Mouse (Mus musculus) left cerebral cortex, postnatal 10 days (tissue): ENCODE data around the gene 1700010B08Rik. TPM values are rescaled to one million over a fixed set of nuclear protein-coding genes. Genes with fewer than 3 reads are reported as not detected.
A peak's percentile ranks its signal among the peaks of the same experiment; 100 is the strongest.
"Not testable (repeated sequence)": the region's sequence is repeated elsewhere in the genome, so short reads cannot be mapped to it uniquely, and the experiment has no call there.

ENCODE experiments used
- DNase-seq, 2 experiments: peaks; one replicate each; pipeline ENCODE4 v3.0.0; 2021 to 2022; ENCODE audit warnings: low spot score in 2 of 2, mixed read lengths in 1 of 2; ENCODE audit errors: extremely low spot score in 1 of 2
- intact Hi-C: fragments of 180-260 bp; cut with DNase I; formaldehyde crosslinking; loops from one replicate; pipeline ENCODE4 v1.15.1; 2025
- total RNA-seq, 2 experiments: library from RNA; stranded (reverse); gene quantifications; 2 replicates each; pipeline ENCODE4 v1.2.3; 2021

Gene 1700010B08Rik
- not detected for total RNA-seq

DNA sequence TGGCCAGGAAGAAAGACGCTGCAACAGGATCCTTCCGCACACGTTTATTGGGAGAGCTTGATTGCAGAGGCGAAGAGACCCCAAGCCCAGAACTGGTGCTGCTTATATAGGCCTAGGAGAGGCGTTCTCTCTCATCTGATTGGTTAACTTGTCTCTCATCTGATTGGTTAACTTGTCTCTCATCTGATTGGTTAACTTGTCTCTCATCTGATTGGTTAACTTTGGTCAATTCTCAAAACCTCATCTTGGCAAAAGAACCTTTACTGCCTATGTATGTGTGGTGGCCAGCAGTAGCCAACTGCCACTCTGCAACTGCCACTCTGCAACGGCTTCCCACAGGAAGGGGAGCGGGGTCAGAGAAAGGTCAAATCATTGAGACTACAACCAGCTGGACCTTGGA, at the start of gene 1700010B08Rik:
TSS of gene 1700010B08Rik (plus strand) at position 301 of the 400 bp plus-strand sequence.
- intact Hi-C loops, DNase-seq: not testable (repeated sequence)

DNA sequence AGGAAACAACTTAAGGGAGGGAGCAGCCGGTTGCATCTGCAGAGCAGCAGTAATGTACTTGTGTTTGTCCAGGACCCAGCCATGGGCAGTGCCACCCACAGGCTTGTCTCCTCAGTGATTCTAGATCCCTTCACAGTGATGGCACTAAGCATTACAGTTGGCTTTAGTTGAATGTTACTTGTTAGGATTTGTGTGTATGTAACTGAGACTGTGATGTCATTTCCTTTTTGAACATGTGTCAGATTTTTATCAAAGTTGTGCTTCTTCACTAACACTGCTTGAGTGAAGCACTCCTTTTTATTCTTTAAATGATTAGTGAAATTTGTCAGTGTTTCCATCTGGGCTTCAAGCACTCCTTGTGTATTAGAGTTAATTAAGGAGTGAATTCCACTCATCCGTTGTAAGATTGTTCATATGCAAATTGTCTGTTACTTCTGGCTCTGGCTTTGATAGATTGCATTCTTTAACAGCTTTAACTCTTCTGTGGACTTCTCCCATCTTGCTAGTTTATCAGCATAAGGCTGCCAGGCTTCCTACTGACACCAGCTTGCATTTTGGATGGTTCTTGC, 46.8 kb upstream of the 1700010B08Rik start:
- no peak for DNase-seq
- intact Hi-C loops = no loop called here

DNA sequence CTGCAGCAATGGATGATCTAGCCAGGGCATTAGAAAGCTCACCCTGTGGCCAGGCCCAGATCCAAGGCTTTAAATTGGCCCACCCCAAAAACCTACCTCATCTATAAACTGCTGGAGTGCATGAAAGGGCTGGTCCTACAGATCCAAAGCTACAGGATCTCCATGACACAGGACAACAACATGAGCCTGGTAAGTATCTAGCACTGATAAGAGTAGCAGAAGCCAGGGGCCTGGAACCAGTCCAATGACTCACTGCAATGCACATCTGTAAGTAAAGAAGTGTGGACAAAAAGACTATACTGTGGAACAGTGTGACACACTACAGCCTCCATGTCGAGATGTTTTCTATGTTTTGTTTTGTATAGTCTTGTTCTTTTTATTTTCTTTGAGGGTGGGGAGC, 45.7 kb upstream of the 1700010B08Rik start:
- intact Hi-C loops = no loop called here
- DNase-seq = no peak

DNA sequence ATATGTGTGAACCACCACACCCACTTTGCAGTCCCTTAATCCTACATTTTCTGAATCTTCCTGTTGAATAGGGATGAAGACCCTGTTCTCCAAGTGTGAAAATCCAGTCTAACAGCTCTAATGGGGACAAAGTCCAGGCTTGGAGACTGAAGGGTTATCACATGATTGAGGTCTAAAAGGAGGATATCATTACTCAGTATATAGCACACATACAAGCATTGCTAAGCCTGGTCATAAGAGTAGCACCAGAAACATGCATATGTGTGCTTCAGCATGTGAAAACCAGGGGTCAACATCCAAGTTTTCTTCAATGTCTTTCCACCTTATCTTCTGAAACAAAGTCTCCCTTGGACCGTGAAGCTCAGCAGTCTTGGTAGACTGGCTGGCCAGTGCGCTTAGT, 40.6 kb upstream of the 1700010B08Rik start:
- intact Hi-C loops = no loop called here
- DNase-seq = no peak

DNA sequence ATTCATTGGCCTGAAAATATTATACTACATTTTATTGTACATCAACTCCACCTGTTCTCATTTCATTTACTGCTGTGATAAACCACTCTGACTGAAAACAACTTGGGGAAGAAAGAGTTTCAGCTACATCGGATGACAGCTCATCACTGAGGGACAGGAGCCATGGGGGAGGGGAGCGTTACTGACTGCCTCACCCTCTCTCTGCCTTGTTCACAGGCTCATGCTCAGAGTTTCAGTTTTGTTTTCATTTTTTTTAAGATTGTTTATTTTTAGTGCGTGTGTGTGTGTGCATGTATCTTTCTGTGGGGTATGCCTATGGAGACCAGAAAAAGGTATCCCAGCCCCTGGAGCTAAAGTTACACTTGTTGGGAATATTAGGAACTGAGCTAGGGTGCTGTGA, 40.0 kb upstream of the 1700010B08Rik start:
- intact Hi-C loops = no loop called here
- DNase-seq = no peak

DNA sequence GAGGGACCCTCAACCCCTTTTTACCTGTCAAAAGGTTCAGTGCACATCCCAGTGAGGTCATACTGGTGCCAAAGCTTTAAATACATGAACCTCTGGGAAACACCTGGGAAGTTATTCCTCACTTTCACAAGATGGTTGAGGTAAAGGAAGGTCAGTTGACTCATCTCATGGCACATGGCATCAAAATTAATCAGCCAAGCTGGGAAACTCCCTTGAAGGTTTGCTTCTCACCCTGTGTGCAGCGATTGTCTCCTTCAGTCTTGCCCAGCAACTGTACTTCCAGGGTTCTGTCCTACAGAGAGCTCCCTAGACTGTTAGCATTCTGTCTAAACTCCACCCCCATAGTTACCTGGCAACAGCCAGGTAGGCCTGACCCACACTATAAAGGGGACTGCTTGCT, 39.1 kb upstream of the 1700010B08Rik start:
- intact Hi-C loops = no loop called here
- DNase-seq = no peak

DNA sequence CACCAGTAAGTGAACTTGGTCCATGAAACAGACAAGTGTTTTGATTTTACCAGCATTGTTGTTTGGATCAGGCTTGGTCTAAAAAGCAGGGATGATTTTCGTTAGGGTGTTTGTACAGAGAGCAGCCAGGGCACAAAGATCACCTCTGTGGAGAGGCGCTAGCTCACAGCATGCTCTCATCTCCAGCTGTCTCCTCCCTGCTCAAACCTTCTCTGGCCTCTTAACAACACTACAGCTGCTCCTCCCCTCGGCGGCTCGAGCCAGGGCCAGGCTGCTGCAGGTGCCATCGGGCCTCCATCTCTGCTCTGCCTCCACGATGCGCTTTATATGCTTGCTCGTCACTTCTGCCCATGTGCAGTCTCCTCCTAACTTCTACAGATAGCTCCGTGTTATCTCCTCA, 36.4 kb upstream of the 1700010B08Rik start:
- no peak for DNase-seq
- intact Hi-C loops = no loop called here

DNA sequence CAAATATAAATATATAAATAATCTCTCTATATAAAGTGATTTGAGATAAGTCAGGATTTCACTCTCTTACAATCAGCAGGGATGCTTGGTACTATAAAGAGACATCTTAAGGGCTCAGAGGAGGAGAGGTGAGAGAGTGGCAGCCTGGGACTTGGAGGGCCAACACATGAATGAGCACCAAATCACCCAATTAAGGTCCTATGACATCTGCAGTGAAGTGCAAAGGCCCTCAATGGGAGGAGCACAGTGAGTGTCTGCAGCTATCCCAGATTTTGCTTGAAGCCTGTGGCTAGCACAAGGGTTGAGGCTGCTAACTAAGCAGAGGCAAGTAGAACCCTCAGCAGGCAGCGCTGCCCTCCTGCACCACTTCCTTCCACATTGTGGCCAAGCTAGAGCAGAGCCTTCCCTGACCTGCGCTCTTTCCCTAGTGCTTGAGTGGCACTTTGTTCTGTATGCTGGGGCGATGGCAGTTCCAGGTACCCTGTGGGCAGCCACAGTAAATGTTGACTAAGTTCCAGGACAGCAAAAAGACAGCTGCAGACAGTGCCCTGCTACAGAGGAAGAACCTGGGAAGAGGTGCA, 33.3 kb upstream of the 1700010B08Rik start:
- DNase-seq = no peak
- intact Hi-C loops = no loop called here

DNA sequence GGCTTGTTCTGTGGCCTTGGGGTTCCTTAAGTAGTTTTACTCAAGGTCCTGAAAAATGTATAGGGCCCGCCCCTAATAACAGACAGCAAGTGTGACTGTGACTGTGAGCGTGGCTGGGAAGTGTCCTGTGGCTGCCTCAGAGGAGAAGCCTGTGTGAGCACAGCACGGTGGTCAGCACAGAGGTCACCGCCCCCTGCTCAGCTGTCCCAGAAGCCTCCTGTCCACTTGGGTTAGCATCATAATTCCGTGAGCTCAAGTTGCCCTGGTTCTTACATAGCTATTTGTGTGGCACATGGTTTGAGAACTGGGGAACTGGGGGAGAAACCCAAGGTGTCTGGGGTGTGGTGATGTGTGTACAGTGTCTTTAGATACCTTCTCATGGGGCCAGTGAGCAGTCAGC, 31.9 kb upstream of the 1700010B08Rik start:
- intact Hi-C loops = no loop called here
- no peak for DNase-seq

DNA sequence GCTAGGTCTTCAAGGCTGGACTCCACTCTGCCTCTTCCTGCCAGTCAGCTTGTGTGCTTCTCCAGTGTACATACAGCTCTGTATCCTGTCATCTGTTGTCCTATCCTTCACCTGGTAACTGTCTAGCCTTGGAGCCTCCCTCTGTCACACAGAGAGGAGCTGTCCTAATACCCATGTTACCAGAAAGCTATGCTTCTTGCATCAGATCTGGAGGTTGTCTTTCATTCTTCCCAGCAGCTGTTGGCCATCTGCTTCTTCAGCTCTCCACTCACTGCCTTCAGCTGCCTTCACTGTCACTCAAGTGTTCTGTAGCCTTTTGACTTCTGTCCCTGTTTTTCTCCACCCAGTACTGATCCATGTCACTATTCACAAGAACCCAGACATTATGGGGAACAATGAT, 29.4 kb upstream of the 1700010B08Rik start:
- intact Hi-C loops = no loop called here
- DNase-seq = no peak

DNA sequence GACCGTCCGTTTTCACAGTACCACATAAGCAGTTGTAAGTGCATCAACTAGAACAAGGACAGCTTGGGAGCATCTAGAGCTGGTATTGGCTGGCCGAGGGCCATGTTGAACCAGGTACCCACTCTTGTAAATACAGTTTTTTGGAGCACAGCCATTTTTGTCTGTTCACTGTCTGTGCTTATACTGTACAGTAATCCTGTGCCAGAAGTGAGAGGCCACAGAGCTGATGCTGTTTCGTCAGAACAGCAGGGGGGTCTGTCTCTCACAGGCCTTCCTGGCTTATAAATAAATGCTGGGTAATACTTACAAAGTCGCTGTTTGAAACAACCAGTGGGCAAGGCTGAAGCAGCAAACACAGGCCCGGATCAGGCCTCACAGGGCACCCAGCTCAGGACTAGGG, 27.5 kb upstream of the 1700010B08Rik start:
- intact Hi-C loops = no loop called here
- DNase-seq = no peak

DNA sequence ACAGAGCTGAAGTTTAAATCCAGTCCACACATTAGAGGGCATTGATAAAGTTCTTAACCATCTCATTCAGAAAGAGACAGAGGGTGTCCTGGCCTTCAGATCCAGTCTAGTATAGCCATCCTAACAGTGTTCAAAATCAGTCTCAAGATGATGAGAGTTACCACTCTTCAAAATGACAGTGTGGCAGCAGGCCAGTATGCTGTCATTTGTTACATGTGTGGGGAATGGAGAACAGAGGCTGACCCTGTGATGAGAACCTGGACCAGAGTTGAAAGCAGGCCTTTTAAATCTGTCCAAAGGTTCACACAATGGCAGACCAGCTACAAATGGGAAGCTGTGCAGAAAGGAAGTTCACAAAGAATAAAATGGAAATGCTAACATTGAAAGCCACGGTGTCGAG, 26.5 kb upstream of the 1700010B08Rik start:
- intact Hi-C loops = no loop called here

DNA sequence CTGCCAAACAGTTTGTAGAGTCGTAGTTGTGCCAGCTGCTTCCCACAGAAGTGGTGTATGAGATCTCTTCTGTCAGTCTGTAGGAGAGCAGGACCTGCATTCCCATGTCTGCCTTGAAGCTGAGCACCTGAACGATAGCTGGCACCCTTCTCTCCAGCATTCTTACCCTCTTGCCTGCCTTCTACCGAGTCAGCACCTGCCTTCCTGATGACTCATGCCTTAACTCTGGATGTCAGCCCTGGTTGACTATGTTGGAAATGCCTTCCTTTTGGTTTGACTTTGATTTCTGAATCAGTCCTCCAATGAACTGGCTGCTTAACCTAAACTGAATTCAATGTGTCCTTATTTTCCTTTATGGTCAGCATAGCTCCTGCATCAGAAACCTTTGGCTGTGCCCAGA, 20.4 kb upstream of the 1700010B08Rik start:
- intact Hi-C loops = no loop called here
- DNase-seq = no peak

More for the DNA sequence above, 26.5 kb upstream of the 1700010B08Rik start:
- no peak for DNase-seq

DNA sequence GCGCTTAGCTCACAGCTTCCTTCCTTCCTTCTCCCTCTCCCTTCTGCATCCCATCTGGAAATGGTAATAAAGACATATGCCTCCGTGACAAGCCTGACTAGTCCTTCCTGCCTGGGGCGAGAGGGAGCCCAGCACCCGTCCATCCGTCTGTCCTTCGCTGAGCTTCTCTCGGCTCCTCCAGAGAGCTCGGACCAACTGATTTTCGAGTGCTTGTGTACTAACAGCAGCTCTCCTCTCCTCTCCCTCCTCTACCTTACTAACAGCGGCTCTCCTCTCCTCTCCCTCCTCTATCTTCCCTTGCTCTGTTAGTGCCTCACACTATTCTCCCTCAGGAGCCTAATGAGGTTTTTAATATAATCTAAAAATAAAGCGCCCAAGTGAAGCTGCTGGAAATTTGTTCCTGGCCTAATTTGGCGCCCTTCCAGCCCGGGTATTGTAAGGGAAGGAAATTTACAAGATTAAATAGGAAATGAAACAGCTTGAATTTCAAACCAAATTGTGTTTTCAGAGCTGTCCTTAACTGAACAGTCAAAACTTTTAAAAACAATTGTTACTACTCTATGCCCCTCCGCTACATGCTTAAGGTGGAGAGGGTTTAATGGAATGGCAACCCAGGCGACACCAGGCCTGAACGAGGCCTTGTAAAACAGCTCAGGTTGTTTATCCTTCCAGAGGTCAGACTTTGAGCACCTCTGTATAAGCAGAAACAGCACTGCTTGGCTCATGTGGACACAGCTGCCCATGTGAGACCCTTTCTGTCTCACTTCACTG, 16.9 kb upstream of the 1700010B08Rik start:
- intact Hi-C loops = no loop called here
- DNase-seq = peak in 1 of 2 experiments; percentile 71

DNA sequence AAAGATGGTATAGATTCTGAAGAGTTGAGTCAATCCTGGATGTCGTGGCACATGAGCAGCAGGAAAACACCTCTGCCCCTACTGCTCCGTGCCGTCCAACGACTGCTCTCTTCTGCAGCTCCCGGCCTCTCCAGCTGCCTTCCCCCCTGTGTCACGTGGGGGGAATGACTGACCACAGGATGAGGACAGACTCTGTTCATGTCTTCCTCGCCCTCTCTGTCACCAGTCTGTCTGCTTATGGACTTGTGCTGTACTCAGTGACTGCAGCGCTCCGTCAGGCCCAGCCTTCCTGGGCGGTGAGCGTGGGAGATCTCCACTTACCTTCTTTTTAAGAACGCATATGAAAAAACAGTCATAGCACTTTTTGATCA, 16.4 kb upstream of the 1700010B08Rik start:
- no peak for DNase-seq
- intact Hi-C loops = no loop called here

DNA sequence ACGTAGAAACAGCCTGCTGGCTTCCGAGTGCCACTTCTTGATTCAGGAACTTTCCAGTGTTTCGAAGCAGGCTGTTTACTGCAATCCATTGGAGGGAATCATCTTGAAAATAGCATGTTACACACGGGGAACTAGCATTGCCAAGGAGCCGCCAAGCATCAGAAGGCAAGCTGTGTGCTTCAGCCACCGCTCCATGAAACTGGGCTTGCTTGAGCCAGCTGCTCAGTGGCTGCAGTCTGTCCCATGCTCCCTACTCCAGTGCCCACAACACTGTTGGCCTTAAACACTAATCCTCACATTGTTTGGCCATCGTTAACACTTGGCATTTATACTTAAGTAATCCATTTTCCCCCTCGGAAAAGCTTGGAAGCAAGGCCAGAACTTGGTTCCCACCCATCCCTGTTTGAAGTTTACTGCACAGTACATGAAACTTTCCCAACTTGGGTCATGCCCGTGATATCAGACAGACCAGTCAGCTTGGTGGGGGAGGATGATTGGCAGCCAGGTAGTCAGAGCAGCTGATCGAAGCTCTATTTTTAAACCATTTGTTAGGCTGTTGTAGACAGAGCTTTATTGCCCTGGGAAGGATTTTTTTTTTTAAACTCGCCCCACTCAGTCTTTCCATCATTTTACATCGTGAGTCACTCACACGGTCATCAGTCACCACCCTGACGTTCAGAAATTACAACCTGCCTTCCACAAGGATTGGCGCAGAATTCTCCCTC, 13.2 kb upstream of the 1700010B08Rik start:
- intact Hi-C loops = no loop called here
- DNase-seq = no peak

DNA sequence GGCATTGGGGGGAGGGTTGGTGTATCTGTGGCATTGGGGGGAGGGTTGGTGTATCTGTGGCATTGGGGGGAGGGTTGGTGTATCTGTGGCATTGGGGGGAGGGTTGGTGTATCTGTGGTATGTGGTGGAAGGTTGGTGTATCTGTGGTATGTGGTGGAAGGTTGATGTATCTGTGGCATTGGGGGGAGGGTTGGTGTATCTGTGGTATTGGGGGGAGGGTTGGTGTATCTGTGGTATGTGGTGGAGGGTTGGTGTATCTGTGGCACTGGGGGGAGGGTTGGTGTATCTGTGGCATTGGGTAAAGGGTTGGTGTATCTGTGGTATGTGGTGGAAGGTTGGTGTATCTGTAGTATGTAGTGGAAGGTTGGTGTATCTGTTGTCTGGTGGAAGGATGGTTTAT, 11.6 kb upstream of the 1700010B08Rik start:
- intact Hi-C loops = loop anchor here (1.0 kb wide), 1 partner anchor 90 kb away; no protein-coding TSS in a partner anchor
- not testable (repeated sequence) for DNase-seq

DNA sequence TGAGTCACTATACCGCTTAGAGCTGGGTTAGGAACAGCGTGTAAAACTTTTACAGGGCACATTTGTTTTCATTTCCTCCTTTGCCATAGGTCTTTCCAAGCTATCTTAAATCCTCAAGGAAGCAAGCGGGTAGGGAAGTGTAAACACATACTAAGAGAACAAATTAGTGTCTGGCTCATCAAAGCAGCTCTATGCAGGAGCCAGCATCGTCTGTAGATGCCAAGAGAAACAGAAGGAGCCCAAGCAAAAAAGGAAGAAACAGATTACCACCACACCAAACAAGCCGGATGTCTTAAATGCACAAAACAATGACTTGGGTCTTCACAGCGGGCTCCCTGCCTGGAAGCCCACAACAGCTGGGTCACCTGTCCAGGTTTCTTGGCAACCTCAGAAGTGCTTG, 9.0 kb upstream of the 1700010B08Rik start:
- peak in 1 of 2 experiments; percentile 23 for DNase-seq
- intact Hi-C loops = no loop called here

DNA sequence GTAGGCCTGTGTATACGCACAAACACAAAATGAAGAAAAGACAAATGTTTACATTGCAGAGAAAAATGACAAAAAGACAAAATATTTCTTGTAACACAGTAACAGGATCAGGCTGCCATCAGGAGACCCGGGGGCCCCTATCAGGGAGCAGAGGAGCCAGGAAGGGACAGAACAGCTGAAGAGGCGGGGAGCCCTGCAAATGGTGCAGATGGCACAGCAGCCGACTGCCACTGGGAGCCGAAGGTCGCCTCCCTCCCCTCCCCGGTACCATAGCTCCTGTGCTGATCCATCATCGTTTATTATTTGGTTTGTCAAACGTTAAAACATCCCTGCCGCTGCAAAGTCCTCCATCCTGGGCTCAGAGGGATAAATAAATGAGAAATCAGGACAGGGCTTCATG, 6.6 kb upstream of the 1700010B08Rik start:
- no peak for DNase-seq
- intact Hi-C loops = no loop called here

DNA sequence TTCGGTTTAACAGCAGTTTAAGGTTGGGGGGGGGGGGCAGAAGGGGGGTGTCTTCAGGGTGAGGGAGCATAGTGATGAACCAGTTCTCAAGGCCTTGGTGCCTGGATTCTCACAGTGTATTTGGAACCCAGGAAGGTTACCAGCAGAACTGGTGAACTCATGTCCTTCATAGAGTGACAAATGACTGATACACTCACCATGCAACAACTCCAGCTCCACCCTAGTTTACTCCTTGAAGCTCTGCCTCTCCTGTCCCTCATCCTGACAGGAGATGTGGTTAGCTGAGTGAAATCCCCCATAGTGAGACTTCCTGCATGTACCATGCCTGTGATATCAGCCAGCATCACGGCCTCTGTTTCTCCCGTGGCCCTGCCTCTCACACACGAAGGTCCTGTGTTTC, 6.0 kb upstream of the 1700010B08Rik start:
- no peak for DNase-seq
- intact Hi-C loops = no loop called here
